Mouse (Mus musculus) right cerebral cortex, postnatal 36 days (tissue): ENCODE results near the gene Sept4.

Experiments used
- DNase-seq, 2 experiments: peaks; one replicate each; pipeline ENCODE4 v3.0.0; 2022; ENCODE audit warnings: low spot score in 2 of 2, mixed read lengths in 1 of 2

Gene Sept4

GRCm38 (mm10) chr11:87578963-87579601 lies 10.4 kb downstream of the Sept4 start:
- no peak for DNase-seq

- no peak for DNase-seq
Observed at GRCm38 (mm10) chr11:87579713-87580112, 11.0 kb downstream of the Sept4 start.

- no peak for DNase-seq
Observed at GRCm38 (mm10) chr11:87580543-87581085, 11.9 kb downstream of the Sept4 start.

- no peak for DNase-seq
Observed at GRCm38 (mm10) chr11:87581161-87581865, 12.6 kb downstream of the Sept4 start.

- peak in 1 of 2 experiments; percentile 49 for DNase-seq
Observed at GRCm38 (mm10) chr11:87581933-87582710, 13.4 kb downstream of the Sept4 start.

- no peak for DNase-seq
Observed at GRCm38 (mm10) chr11:87583291-87584034, 14.8 kb downstream of the Sept4 start.

- DNase-seq = no peak
Observed at GRCm38 (mm10) chr11:87584711-87585505, 16.2 kb downstream of the Sept4 start.

- DNase-seq = no peak
Observed at GRCm38 (mm10) chr11:87587211-87587874, 18.6 kb downstream of the Sept4 start.

GRCm38 (mm10) chr11:87589605-87590004 lies 20.9 kb downstream of the Sept4 start:
- no peak for DNase-seq

GRCm38 (mm10) chr11:87590841-87591525 lies 22.3 kb downstream of the Sept4 start:
- DNase-seq = peak in 1 of 2 experiments; percentile 26

GRCm38 (mm10) chr11:87591526-87592353 lies 23.0 kb downstream of the Sept4 start, which contains the start of gene Mtmr4:
TSS of gene Mtmr4 (plus strand) at chr11:87592162.
- peak; percentile 100 for DNase-seq

- DNase-seq = no peak
Observed at GRCm38 (mm10) chr11:87592354-87592695, 23.6 kb downstream of the Sept4 start.

- DNase-seq = no peak
Observed at GRCm38 (mm10) chr11:87592713-87593598, 24.3 kb downstream of the Sept4 start.

GRCm38 (mm10) chr11:87595327-87595841 lies 26.7 kb downstream of the Sept4 start:
- DNase-seq = peak; percentile 84 to 86

GRCm38 (mm10) chr11:87595976-87596375 lies 27.3 kb downstream of the Sept4 start:
- DNase-seq = no peak

GRCm38 (mm10) chr11:87596492-87596891 lies 27.8 kb downstream of the Sept4 start:
- no peak for DNase-seq

- no peak for DNase-seq
Observed at GRCm38 (mm10) chr11:87597061-87597460, 28.4 kb downstream of the Sept4 start.
